Mouse (Mus musculus): Measurements from ENCODE around the gene Stk32c. TPM values are rescaled to one million over a fixed set of nuclear protein-coding genes. Genes with fewer than 3 reads are reported as not detected.

Stk32c gene
- polyA plus RNA-seq, 1 experiment: 22.6 TPM

- 97% methylated on average over 4 of the region's 4 CpGs for WGBS
- Histone ChIP-seq H3K4me3 (replicated peaks; ENCODE audit: insufficient read depth, low read depth, low read length) (no peak overlapping the region), H3K27ac (ENCODE audit: insufficient read depth, low read length) (no peak overlapping the region), H3K4me1 (ENCODE audit: control insufficient read depth, insufficient read depth, low read length) (no peaks in the 10 kb centered on the region), H3K27me3 (ENCODE audit: control insufficient read depth, insufficient read depth, low read length) (no peaks in the 10 kb centered on the region)
- DNase-seq: no peak
- no peak for TF ChIP-seq CTCF (IDR thresholded peaks at IDR 0.05; ENCODE audit: borderline replicate concordance, insufficient read depth, low read depth, low read length)
- no peak for TF ChIP-seq POLR2A (IDR thresholded peaks at IDR 0.05; ENCODE audit: borderline replicate concordance, insufficient read depth, low read length)
Observed at GRCm38 (mm10) chr7:139208773-139209095, 4.4 kb downstream of the Stk32c start.

DNA sequence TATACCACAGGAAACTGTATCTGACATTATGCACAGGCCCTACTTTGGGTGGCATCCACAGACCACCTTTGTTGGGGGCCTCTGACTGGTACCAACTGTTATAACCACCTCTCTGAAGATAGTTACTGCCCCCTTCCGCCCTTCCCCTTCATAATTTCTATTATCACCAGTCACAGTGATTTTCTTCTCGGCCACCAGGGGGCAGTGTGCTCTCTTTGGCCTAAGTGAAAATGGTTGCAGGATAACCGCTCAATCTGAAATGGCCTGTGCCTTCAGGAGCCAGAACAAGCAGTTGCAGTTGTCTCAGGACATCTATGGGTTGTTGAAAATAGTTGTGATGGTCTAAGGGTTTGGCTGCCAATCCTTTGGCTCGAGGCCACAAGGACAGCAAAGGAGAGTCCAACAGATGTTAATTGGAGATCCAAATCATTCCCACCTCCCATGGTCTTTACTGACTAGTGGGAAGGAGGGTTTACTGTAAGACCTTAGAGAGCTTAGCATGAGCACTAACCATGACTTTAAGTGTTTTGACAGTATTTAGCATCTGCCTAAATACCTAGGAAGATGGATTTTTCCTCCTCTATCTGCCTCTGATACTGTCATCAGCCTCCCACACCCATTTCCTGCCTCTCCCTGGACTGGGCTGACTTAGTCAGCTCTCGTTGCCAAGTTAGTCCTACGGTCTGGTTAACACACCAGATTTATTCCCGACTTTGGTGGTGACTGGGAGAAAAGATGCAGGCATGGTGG, 4.9 kb downstream of the Stk32c start:
- peak; percentile 32 to 44 for DNase-seq

DNA sequence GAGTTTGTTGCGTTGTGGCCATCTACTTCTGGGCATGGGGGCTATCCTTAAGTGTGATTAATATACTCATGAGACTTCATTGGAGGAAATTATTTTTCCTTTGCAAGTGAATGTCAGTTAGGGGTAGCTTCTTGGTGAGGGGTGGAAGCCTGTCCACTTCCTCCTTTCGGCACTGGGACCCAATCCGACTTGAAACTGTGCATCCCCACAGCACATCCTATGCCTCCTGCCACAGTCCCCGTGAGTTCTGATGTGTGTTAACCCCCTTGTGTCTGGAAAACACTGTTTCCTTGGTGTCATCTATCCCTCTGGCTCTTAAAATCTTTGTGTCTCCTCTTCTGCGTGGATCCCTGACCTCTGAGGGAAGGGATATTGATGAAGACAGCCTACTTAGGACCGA, 11.9 kb downstream of the Stk32c start:
- Histone ChIP-seq H3K4me3 (replicated peaks; ENCODE audit: insufficient read depth, low read depth, low read length) (no peak overlapping the region), H3K27ac (ENCODE audit: insufficient read depth, low read length) (no peak overlapping the region), H3K27me3 (ENCODE audit: control insufficient read depth, insufficient read depth, low read length) (no peaks in the 10 kb centered on the region), H3K4me1 (ENCODE audit: control insufficient read depth, insufficient read depth, low read length) (no peaks in the 10 kb centered on the region)
- no peak for DNase-seq
- 68% methylated on average over 6 of the region's 6 CpGs for WGBS
- TF ChIP-seq POLR2A (IDR thresholded peaks at IDR 0.05; ENCODE audit: borderline replicate concordance, insufficient read depth, low read length): no peak
- TF ChIP-seq CTCF (IDR thresholded peaks at IDR 0.05; ENCODE audit: borderline replicate concordance, insufficient read depth, low read depth, low read length): no peak

More for the DNA sequence above, 4.9 kb downstream of the Stk32c start:
- no peaks in the 10 kb centered on the region for H3K27me3 ChIP-seq (ENCODE audit: control insufficient read depth, insufficient read depth, low read length)
- H3K4me1 ChIP-seq (ENCODE audit: control insufficient read depth, insufficient read depth, low read length): no peaks in the 10 kb centered on the region
- no peak overlapping the region for H3K27ac ChIP-seq (ENCODE audit: insufficient read depth, low read length)
- H3K4me3 ChIP-seq (replicated peaks; ENCODE audit: insufficient read depth, low read depth, low read length): no peak overlapping the region
- TF ChIP-seq CTCF (IDR thresholded peaks at IDR 0.05; ENCODE audit: borderline replicate concordance, insufficient read depth, low read depth, low read length) (peak; percentile 73), POLR2A (IDR thresholded peaks at IDR 0.05; ENCODE audit: borderline replicate concordance, insufficient read depth, low read length) (no peak)
- WGBS: 21% methylated on average over 7 of the region's 7 CpGs

- Histone ChIP-seq H3K27me3 (ENCODE audit: control insufficient read depth, insufficient read depth, low read length) (no peaks in the 10 kb centered on the region), H3K4me3 (replicated peaks; ENCODE audit: insufficient read depth, low read depth, low read length) (no peak overlapping the region), H3K27ac (ENCODE audit: insufficient read depth, low read length) (no peak overlapping the region), H3K4me1 (ENCODE audit: control insufficient read depth, insufficient read depth, low read length) (no peaks in the 10 kb centered on the region)
- peak; percentile 71 to 74 for DNase-seq
- TF ChIP-seq POLR2A (IDR thresholded peaks at IDR 0.05; ENCODE audit: borderline replicate concordance, insufficient read depth, low read length) (no peak), CTCF (IDR thresholded peaks at IDR 0.05; ENCODE audit: borderline replicate concordance, insufficient read depth, low read depth, low read length) (peak; percentile 95)
- WGBS: 24% methylated on average over 7 of the region's 7 CpGs
Observed at GRCm38 (mm10) chr7:139200108-139200507, 13.0 kb downstream of the Stk32c start.

DNA sequence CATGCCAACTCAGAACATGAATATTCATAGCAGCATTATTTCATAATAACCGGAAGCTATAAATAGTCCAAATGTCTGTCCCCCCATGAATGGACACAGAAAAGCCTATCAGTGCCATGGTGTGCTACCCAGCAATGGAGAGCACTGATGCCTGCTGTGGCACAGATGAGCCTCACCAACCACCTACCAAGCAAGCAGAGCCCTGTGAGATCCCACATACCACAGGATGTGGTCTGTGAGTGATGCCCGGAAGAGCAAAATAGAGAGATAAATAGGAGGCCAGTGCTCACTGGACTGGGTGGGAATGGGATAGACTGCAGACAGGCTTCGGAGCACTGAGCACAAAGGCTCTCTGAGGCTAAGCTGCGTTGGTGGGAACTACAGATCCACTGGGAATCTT, 16.1 kb downstream of the Stk32c start:
- 52% methylated on average over 4 of the region's 4 CpGs for WGBS
- Histone ChIP-seq H3K27ac (ENCODE audit: insufficient read depth, low read length) (no peak overlapping the region), H3K4me3 (replicated peaks; ENCODE audit: insufficient read depth, low read depth, low read length) (no peak overlapping the region), H3K27me3 (ENCODE audit: control insufficient read depth, insufficient read depth, low read length) (no peaks in the 10 kb centered on the region), H3K4me1 (ENCODE audit: control insufficient read depth, insufficient read depth, low read length) (no peaks in the 10 kb centered on the region)
- no peak for TF ChIP-seq CTCF (IDR thresholded peaks at IDR 0.05; ENCODE audit: borderline replicate concordance, insufficient read depth, low read depth, low read length)
- no peak for TF ChIP-seq POLR2A (IDR thresholded peaks at IDR 0.05; ENCODE audit: borderline replicate concordance, insufficient read depth, low read length)
- DNase-seq: no peak

- WGBS: 74% methylated on average over 6 of the region's 6 CpGs
- no peak for DNase-seq
- TF ChIP-seq CTCF (IDR thresholded peaks at IDR 0.05; ENCODE audit: borderline replicate concordance, insufficient read depth, low read depth, low read length): peak; percentile 14; the same call in 1 of the 2 replicates
- no peak for TF ChIP-seq POLR2A (IDR thresholded peaks at IDR 0.05; ENCODE audit: borderline replicate concordance, insufficient read depth, low read length)
Observed at GRCm38 (mm10) chr7:139191619-139192018, 21.5 kb downstream of the Stk32c start.

DNA sequence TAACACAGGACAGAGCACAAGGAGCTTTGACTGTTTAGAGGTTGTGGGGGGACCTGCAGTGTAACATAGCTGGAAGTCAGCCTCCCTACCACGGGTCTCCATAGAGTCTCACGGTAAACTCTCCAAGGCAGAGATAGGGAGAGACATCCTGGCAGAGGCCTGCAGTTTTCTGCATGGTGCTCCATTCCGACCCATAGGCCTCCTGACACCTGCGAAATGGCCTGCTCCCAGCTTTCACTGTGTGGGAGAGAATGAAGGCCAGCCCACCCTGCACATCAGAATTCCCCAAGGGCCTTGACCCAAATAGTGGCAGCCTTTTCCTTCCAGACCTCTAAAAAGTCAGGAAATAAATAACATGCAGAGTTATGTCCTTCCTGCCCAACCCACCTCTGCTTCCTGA, 22.5 kb downstream of the Stk32c start:
- TF ChIP-seq POLR2A (IDR thresholded peaks at IDR 0.05; ENCODE audit: borderline replicate concordance, insufficient read depth, low read length): no peak
- no peak for TF ChIP-seq CTCF (IDR thresholded peaks at IDR 0.05; ENCODE audit: borderline replicate concordance, insufficient read depth, low read depth, low read length)
- H3K4me3 ChIP-seq (replicated peaks; ENCODE audit: insufficient read depth, low read depth, low read length): no peak overlapping the region
- no peaks in the 10 kb centered on the region for H3K27me3 ChIP-seq (ENCODE audit: control insufficient read depth, insufficient read depth, low read length)
- H3K4me1 ChIP-seq (ENCODE audit: control insufficient read depth, insufficient read depth, low read length): no peaks in the 10 kb centered on the region
- no peak overlapping the region for H3K27ac ChIP-seq (ENCODE audit: insufficient read depth, low read length)
- no peak for DNase-seq
- WGBS: 92% methylated on average over 4 of the region's 4 CpGs

More at GRCm38 (mm10) chr7:139191619-139192018, 21.5 kb downstream of the Stk32c start:
- Histone ChIP-seq H3K27me3 (ENCODE audit: control insufficient read depth, insufficient read depth, low read length) (no peaks in the 10 kb centered on the region), H3K4me3 (replicated peaks; ENCODE audit: insufficient read depth, low read depth, low read length) (no peak overlapping the region), H3K4me1 (ENCODE audit: control insufficient read depth, insufficient read depth, low read length) (no peaks in the 10 kb centered on the region), H3K27ac (ENCODE audit: insufficient read depth, low read length) (no peak overlapping the region)

- no peak for TF ChIP-seq CTCF (IDR thresholded peaks at IDR 0.05; ENCODE audit: borderline replicate concordance, insufficient read depth, low read depth, low read length)
- no peak for TF ChIP-seq POLR2A (IDR thresholded peaks at IDR 0.05; ENCODE audit: borderline replicate concordance, insufficient read depth, low read length)
- WGBS: 3% methylated on average over 23 of the region's 23 CpGs
- H3K4me1 ChIP-seq (ENCODE audit: control insufficient read depth, insufficient read depth, low read length): no peaks in the 10 kb centered on the region
- H3K27ac ChIP-seq (ENCODE audit: insufficient read depth, low read length): no peak overlapping the region
- no peaks in the 10 kb centered on the region for H3K27me3 ChIP-seq (ENCODE audit: control insufficient read depth, insufficient read depth, low read length)
- DNase-seq: no peak
- peak overlapping the region; percentile 77 for H3K4me3 ChIP-seq (replicated peaks; ENCODE audit: insufficient read depth, low read depth, low read length)
Observed at GRCm38 (mm10) chr7:139188634-139189207, 24.4 kb downstream of the Stk32c start.
